Mouse (Mus musculus) heart, embryonic 13.5 days (tissue): ENCODE results near the gene Ptgdr2. TPM values are rescaled to one million over a fixed set of nuclear protein-coding genes. Genes with fewer than 3 reads are reported as not detected.

Source experiments
- ATAC-seq: fragments of 200-750 bp; cut with Nextera tagmentation; 2 replicates; pipeline ENCODE4 v1.8.0; 2017; ENCODE audit warnings: moderate TSS enrichment; ENCODE audit not compliant: insufficient number of reproducible peaks, low FRiP score, low TSS enrichment; ENCODE audit errors: extremely low read depth
- H3K27ac ChIP-seq: fragments of 300-500 bp; sonication (generic); replicated peaks from 2 replicates; pipeline ENCODE4 v1.5.1; 2015; ENCODE audit warnings: moderate library complexity, mild to moderate bottlenecking, inconsistent platforms
- H3K27me3 ChIP-seq: fragments of 300-500 bp; sonication (generic); replicated peaks from 2 replicates; pipeline ENCODE4 v1.6.1; 2015; ENCODE audit warnings: mild to moderate bottlenecking, inconsistent platforms
- H3K36me3 ChIP-seq: fragments of 300-500 bp; sonication (generic); 2 replicates; pipeline ENCODE4 v1.6.1; 2015; ENCODE audit warnings: mild to moderate bottlenecking, inconsistent platforms
- H3K4me1 ChIP-seq: fragments of 300-500 bp; sonication (generic); 2 replicates; pipeline ENCODE4 v1.6.1; 2015; ENCODE audit warnings: inconsistent platforms
- H3K4me2 ChIP-seq: fragments of 300-500 bp; sonication (generic); 2 replicates; pipeline ENCODE4 v1.6.1; 2015; ENCODE audit warnings: inconsistent platforms, mild to moderate bottlenecking, moderate library complexity
- H3K4me3 ChIP-seq: fragments of 300-500 bp; sonication (generic); 2 replicates; pipeline ENCODE4 v1.5.1; 2015; ENCODE audit warnings: moderate library complexity, mild to moderate bottlenecking, inconsistent platforms
- H3K9ac ChIP-seq: fragments of 300-500 bp; sonication (generic); 2 replicates; pipeline ENCODE4 v1.6.1; 2015; ENCODE audit warnings: inconsistent platforms, mild to moderate bottlenecking, moderate library complexity
- H3K9me3 ChIP-seq: fragments of 300-500 bp; sonication (generic); 2 replicates; pipeline ENCODE4 v1.6.1; 2016; ENCODE audit warnings: inconsistent platforms
- WGBS: fragments of 180-500 bp; shearing (Covaris S2); methylation state at CpG from one replicate; pipeline ENCODE4 v1.1.7; 2015; ENCODE audit warnings: mixed read lengths; 5-methylcytosine and 5-hydroxymethylcytosine counted together
- polyA plus RNA-seq: library from polyadenylated mRNA; unstranded; fragments of >200 nt; fragmentation: Nextera tagmentation; extraction: Ambion mirVana; gene quantifications from 2 replicates; pipeline ENCODE4 v1.2.1, GENCODE M21; 2015

Ptgdr2 gene
- polyA plus RNA-seq, 1 experiment from 2014 or later, result 0.11 TPM

- WGBS, result 32% methylated on average over 11 of the region's 11 CpGs
- peaks cover 8% of the 10 kb centered on the region; the same call in 1 of the 2 replicates for H3K27me3 ChIP-seq
- H3K9me3 ChIP-seq, result no peaks in the 10 kb centered on the region
- peak overlapping the region; percentile 75 for H3K27ac ChIP-seq
- H3K4me2 ChIP-seq, result peak overlapping the region; percentile 50
- peak; percentile 42; the same call in 1 of the 2 replicates for ATAC-seq
- H3K4me1 ChIP-seq, result peaks cover 41% of the 10 kb centered on the region
- no peak overlapping the region; the same call in 1 of the 2 replicates for H3K4me3 ChIP-seq
- H3K36me3 ChIP-seq, result no peaks in the 10 kb centered on the region
- H3K9ac ChIP-seq, result peak overlapping the region; percentile 63
Measured at GRCm38 (mm10) chr19:10952021-10952939, 15.3 kb downstream of the Ptgdr2 start.

GRCm38 (mm10) chr19:10959085-10959977, 22.4 kb downstream of the Ptgdr2 start:
- no peak overlapping the region for H3K4me3 ChIP-seq
- H3K4me2 ChIP-seq, result no peak overlapping the region
- WGBS, result 28% methylated on average over 11 of the region's 11 CpGs
- no peak overlapping the region for H3K27ac ChIP-seq
- no peaks in the 10 kb centered on the region for H3K36me3 ChIP-seq
- peaks cover 35% of the 10 kb centered on the region for H3K27me3 ChIP-seq
- H3K9me3 ChIP-seq, result no peaks in the 10 kb centered on the region
- H3K4me1 ChIP-seq, result no peaks in the 10 kb centered on the region
- no peak; the same call in 1 of the 2 replicates for ATAC-seq
- no peak overlapping the region for H3K9ac ChIP-seq

GRCm38 (mm10) chr19:10959978-10960346, 23.0 kb downstream of the Ptgdr2 start:
- H3K9me3 ChIP-seq, result no peaks in the 10 kb centered on the region
- no peaks in the 10 kb centered on the region for H3K4me1 ChIP-seq
- no peak overlapping the region for H3K4me2 ChIP-seq
- no peak overlapping the region for H3K27ac ChIP-seq
- WGBS, result 42% methylated on average over 12 of the region's 12 CpGs
- H3K9ac ChIP-seq, result no peak overlapping the region
- no peak overlapping the region for H3K4me3 ChIP-seq
- H3K27me3 ChIP-seq, result peaks cover 40% of the 10 kb centered on the region
- no peaks in the 10 kb centered on the region for H3K36me3 ChIP-seq
- no peak for ATAC-seq

- Histone ChIP-seq H3K4me1 (no peaks in the 10 kb centered on the region), H3K36me3 (no peaks in the 10 kb centered on the region), H3K27ac (no peak overlapping the region), H3K9me3 (peaks cover 1% of the 10 kb centered on the region; the same call in 1 of the 2 replicates), H3K4me3 (no peak overlapping the region), H3K9ac (no peak overlapping the region), H3K4me2 (no peak overlapping the region), H3K27me3 (peaks cover 39% of the 10 kb centered on the region)
- WGBS, result 74% methylated on average over 7 of the region's 7 CpGs
- ATAC-seq, result no peak
Measured at GRCm38 (mm10) chr19:10965721-10966120, 28.8 kb downstream of the Ptgdr2 start.

- no peak overlapping the region for H3K27ac ChIP-seq
- peaks cover 13% of the 10 kb centered on the region; the same call in 1 of the 2 replicates for H3K9me3 ChIP-seq
- no peak overlapping the region for H3K4me3 ChIP-seq
- H3K4me1 ChIP-seq, result 0 out of 2 replicates have a peak, but pooled peaks cover 1% of the 10 kb centered on the region
- peaks cover 24% of the 10 kb centered on the region for H3K27me3 ChIP-seq
- 79% methylated on average over 7 of the region's 7 CpGs for WGBS
- H3K4me2 ChIP-seq, result no peak overlapping the region
- no peak for ATAC-seq
- H3K36me3 ChIP-seq, result no peaks in the 10 kb centered on the region
- no peak overlapping the region for H3K9ac ChIP-seq
Measured at GRCm38 (mm10) chr19:10968578-10968977, 31.6 kb downstream of the Ptgdr2 start.

GRCm38 (mm10) chr19:10970457-10970856, 33.5 kb downstream of the Ptgdr2 start:
- no peak for ATAC-seq
- no peak overlapping the region for H3K9ac ChIP-seq
- peaks cover 13% of the 10 kb centered on the region; the same call in 1 of the 2 replicates for H3K9me3 ChIP-seq
- H3K36me3 ChIP-seq, result no peaks in the 10 kb centered on the region
- no peak overlapping the region for H3K4me3 ChIP-seq
- peaks cover 12% of the 10 kb centered on the region for H3K4me1 ChIP-seq
- no peak overlapping the region for H3K27ac ChIP-seq
- H3K4me2 ChIP-seq, result no peak overlapping the region
- peaks cover 12% of the 10 kb centered on the region for H3K27me3 ChIP-seq
- 32% methylated on average over 3 of the region's 3 CpGs for WGBS

GRCm38 (mm10) chr19:10972660-10973059, 35.7 kb downstream of the Ptgdr2 start:
- 63% methylated on average over 3 of the region's 3 CpGs for WGBS
- Histone ChIP-seq H3K4me2 (no peak overlapping the region), H3K4me1 (peaks cover 12% of the 10 kb centered on the region), H3K27ac (no peak overlapping the region), H3K36me3 (no peaks in the 10 kb centered on the region), H3K27me3 (peaks cover 7% of the 10 kb centered on the region), H3K4me3 (no peak overlapping the region), H3K9ac (no peak overlapping the region), H3K9me3 (peaks cover 13% of the 10 kb centered on the region; the same call in 1 of the 2 replicates)
- no peak for ATAC-seq

- Histone ChIP-seq H3K4me3 (no peak overlapping the region), H3K9ac (no peak overlapping the region), H3K9me3 (peaks cover 13% of the 10 kb centered on the region; the same call in 1 of the 2 replicates), H3K27ac (no peak overlapping the region), H3K4me2 (no peak overlapping the region), H3K36me3 (no peaks in the 10 kb centered on the region), H3K27me3 (peaks cover 8% of the 10 kb centered on the region), H3K4me1 (peaks cover 12% of the 10 kb centered on the region)
- 57% methylated on average over 2 of the region's 2 CpGs for WGBS
- no peak for ATAC-seq
Measured at GRCm38 (mm10) chr19:10973187-10973586, 36.2 kb downstream of the Ptgdr2 start.

GRCm38 (mm10) chr19:10974238-10974865, 37.4 kb downstream of the Ptgdr2 start, which contains the start of gene Ms4a10:
Gene Ms4a10 (minus strand): TSS chr19:10974670.
- Histone ChIP-seq H3K9me3 (peaks cover 13% of the 10 kb centered on the region; the same call in 1 of the 2 replicates), H3K4me3 (no peak within 1 kb of the TSS), H3K27ac (no peak within 1 kb of the TSS), H3K36me3 (no peaks in the 10 kb centered on the region), H3K27me3 (peaks cover 8% of the 10 kb centered on the region; the same call in 1 of the 2 replicates), H3K4me2 (no peak within 1 kb of the TSS), H3K4me1 (peaks cover 13% of the 10 kb centered on the region), H3K9ac (no peak within 1 kb of the TSS)
- 28% methylated on average over 4 of the region's 4 CpGs for WGBS
- no peak for ATAC-seq

GRCm38 (mm10) chr19:10975187-10975586, 38.2 kb downstream of the Ptgdr2 start:
- Histone ChIP-seq H3K27ac (no peak overlapping the region), H3K4me1 (peaks cover 19% of the 10 kb centered on the region), H3K27me3 (peaks cover 8% of the 10 kb centered on the region; the same call in 1 of the 2 replicates), H3K9me3 (peaks cover 13% of the 10 kb centered on the region; the same call in 1 of the 2 replicates), H3K4me3 (no peak overlapping the region), H3K4me2 (no peak overlapping the region), H3K9ac (no peak overlapping the region), H3K36me3 (no peaks in the 10 kb centered on the region)
- 77% methylated on average over 2 of the region's 2 CpGs for WGBS
- no peak for ATAC-seq
